Mouse (Mus musculus): ENCODE data around the gene Acad10.
"Not testable (repeated sequence)": the region's sequence is repeated elsewhere in the genome, so short reads cannot be mapped to it uniquely, and the experiment has no call there.

Acad10 gene

DNA sequence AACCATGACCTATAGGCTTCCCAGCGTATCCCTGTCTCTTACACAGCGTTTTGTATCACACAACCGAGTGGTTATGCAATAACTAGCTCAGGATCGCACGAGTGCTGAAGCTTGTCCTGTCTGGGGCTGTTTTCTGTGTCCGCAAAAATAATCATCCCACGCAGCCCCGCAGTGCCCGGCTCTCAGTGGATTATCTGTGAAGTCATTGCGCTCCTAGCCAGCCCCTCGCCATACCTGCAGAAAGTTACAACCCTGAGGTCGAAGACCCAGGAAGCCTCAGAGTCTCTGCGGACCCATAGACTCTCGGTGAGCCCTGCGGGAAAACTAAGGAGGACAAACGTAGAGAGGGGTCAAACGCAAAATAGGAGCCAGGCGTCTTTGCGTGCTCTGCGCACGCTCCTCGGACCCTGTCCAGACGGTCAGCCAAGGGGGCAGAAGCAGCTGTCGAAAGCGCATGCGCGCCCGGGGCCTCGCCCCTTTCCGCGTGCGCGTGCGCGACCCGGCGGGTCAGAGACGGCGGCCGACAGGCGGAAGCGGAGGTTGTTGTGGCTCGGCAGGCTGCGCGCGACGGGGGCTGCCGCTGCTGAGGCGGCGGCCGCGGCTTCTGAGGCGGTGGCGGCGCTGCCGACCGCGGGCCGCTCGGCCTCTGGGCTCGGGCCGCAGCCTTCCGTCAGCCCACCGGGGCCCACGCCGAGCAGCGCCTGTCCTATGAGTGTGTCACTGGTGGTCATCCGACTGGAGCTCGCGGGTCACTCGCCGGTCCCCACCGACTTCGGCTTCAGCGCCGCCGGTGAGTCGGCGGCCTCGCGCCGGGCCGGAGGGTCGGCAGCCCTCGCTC lies at the start of gene Acad10, which contains the start of gene Brap:
Gene Acad10, minus strand, starts transcription at position 456 of the 838 bp plus-strand sequence.
Gene Brap, plus strand, starts transcription at position 505 of the 838 bp plus-strand sequence.
- DNase-seq, result peak; percentile 92 to 95

DNA sequence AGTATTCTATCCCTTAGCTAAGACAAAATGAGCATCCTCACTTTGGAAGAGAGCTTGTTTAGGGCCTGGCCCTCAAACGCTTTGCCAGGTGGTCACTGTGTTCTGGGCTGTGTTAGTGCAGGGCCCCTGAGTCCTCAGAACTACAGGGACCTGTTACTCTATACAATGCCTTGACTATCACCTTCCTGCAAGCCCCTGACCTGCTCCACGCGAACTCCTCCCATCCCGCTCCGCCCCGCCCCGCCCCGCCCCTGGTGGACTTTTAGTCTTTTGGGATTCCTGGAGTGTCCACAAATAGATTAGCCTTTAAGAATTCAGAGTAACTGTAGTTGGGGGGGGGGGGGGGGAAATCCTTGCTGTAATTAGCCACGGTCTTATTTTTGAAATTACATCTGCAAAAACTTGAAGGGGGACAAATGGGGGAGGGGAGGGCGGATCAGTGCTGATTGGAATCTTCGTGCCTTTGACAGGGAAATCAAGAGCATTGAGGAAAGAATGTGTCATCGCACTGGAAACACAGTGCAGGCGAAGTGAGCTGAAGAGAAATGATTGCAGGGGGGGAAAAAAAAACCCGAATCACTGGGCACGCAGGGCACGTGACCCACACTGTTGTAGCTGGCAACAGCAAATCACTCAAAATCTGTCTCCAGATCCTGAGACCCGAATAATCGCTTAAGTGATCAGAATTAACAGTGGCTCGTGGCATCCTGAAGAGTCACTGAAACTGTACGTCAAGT lies 44.4 kb upstream of the Acad10 start:
- DNase-seq, result no peak

DNA sequence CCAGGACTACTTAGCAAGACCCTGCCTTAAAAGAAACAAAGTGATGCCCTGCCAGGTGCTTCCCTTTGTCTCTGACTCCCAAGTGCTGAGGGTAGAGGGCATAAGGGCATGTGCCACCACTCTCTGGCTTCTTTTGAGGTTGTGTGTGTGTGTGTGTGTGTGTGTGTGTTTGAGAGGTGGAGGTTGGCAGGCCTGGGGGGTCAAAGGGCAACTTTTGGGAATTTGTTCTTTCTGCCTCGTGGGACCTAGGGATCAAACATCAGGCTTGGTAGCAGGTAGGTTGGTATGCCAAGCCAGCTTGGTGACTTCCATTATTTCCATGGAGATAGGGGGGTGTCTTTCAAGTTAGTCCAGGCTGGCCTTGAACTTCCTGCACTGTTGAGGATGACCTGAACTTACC lies 43.0 kb upstream of the Acad10 start:
- DNase-seq, result no peak

DNA sequence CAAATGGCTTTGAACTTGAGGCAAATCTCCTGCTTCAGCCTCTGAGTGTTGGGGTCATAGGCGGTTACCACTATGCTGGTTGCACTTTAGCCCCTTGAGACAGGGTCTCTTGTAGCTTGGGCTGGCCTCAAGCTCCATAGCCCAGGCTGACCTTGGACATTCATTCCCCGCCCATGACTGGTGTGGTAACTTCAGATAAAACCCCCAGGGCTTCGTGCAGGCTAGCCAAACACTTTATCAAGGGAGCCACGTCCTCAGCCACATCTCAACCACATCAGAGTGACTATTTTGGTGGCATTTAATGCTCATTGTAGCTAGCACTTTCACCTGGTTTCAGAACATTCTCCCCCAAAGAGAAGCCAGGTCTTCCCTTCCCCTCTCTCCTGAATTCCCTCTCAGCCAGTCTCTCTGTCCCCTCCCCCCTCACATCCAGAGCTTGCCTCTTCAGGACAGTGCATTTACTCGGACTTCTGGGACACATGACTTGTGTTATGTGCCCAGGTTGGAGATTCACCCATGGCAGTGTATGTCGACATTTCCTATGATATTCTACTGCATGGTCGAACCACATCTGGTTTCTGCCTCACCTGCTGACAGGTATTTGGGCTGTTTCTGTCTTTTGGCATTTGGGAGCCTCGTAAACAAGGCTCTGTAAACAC lies 40.9 kb upstream of the Acad10 start:
- no peak for DNase-seq

DNA sequence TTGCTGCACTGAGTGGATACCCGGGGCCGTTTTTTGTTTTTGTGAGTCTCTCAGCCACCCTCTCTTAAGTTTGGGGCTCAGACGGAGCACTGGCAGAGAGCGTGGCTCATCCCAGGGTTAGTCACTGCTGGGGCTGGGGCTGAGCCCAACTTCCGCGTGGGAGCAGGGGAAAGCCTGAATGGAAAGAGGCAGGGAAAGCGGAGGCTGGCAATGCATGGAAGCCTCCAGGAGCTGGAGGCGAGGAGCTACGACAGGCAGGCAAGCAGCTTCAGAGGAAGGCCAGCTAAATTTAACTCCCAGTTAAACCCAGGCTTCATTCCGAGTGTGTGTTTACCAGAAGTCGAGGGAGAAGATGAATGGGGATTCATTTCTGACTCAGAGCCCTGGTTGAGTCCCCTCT lies 40.2 kb upstream of the Acad10 start:
- DNase-seq, result peak in 1 of 2 experiments; percentile 22

DNA sequence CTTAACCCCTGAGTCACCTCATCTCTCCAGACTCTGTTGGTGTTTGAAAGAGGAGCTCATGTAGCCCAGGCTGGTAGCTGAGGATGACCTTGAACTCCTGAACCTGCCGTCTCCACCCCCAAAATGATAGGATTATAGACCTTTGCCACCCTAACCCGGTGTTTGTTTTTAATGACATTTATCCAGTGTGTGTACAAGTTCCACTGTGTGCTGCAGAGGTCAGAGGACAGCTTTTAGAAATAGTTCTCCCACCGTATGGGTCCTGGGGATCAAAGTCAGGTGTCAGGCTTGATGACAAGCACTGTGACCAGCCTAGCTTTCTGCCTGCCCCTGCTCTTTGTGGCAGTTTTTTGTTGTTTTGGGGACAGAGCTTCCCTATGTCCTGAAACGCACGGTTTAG lies 39.6 kb upstream of the Acad10 start:
- DNase-seq, result no peak

DNA sequence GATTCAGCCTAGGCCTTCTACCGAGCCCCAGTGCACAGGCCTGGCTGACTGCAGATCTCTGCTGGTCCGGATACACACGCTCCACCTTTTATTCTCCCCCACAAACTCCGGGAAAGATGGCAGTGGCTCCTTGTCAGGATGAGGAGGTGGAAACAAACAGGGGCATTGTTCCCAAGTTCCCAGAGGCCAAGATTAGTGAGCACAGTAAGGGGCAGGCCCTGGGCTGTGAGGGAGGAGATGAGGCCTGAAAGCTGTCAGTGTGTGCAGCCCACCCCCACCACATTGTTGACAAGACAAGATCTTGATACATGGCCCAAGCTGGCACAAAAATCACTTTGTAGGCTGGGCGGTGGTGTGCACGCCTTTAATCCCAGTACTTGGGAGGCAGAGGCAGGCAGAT lies 36.4 kb upstream of the Acad10 start:
- no peak for DNase-seq

DNA sequence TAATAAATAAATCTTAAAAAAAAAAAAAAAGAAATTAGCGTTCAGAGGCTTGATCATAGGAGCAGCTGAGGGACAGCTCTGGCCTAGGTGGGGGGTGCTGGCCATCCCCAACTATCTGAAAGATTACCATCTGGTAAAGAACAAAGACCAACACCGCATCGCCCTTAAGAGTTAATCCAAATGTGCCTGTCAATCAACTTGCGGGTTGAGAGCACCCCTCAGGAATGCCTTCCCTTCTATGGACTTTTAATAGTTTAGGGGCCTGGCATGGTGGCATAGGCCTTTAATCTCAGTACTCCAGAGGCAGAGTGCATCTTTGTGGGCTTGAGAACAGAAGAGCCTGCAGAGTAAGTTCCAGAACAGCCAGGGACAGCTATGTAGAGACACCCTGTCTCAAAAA lies 32.6 kb upstream of the Acad10 start:
- no peak for DNase-seq

DNA sequence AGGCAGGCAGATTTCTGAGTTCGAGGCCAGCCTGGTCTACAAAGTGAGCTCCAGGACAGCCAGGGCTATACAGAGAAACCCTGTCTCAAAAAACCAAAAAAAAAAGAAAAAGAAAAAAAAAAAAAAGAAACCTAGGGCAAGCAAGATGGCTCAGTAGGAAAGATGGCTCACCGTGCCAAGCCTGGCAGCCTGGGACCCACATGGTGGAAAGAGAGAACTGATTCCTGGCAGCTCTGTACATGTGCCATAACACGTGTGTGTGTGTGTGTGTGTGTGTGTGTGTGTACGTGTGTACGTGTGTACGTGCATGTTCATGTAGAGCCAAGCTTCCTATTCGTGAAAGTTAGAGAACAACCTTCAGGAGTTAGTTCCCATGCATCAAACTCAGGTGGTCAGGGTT lies 31.1 kb upstream of the Acad10 start:
- not testable (repeated sequence) for DNase-seq

DNA sequence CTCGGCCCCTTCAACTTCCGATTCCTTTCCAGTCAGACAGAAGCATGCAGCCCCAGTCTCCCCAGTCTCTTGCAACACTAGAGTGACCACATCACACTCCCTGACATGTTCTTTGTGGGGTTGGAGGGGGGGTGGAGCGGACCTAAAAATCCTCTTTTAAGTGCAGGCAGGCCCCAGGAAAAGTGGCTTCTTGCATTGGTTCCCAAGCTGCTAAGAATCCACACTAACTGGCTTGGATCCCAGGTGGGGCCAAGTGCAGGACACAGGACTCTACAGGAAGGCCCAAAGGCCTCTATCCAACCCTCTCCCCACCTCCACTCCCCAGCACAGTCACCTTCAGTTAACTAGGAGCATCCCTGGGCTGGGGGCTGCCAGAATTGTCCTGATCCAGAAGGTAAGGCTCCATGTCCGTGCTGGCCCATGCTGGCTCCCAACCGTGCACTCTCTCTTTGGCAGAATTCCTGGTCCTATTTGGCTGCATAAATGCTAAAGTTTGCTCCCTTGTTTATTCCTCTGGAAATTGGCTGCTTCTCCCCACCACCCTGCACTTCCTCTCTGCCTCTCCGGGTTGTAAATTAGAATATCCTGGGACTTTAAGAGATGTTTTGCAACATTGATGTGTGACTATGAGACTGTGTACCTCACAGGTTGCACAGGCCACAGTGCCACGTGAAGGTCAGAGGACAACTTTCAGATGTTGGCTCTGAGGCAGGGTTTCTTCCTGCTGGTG lies 30.3 kb upstream of the Acad10 start:
- DNase-seq, result peak; percentile 26 to 38

DNA sequence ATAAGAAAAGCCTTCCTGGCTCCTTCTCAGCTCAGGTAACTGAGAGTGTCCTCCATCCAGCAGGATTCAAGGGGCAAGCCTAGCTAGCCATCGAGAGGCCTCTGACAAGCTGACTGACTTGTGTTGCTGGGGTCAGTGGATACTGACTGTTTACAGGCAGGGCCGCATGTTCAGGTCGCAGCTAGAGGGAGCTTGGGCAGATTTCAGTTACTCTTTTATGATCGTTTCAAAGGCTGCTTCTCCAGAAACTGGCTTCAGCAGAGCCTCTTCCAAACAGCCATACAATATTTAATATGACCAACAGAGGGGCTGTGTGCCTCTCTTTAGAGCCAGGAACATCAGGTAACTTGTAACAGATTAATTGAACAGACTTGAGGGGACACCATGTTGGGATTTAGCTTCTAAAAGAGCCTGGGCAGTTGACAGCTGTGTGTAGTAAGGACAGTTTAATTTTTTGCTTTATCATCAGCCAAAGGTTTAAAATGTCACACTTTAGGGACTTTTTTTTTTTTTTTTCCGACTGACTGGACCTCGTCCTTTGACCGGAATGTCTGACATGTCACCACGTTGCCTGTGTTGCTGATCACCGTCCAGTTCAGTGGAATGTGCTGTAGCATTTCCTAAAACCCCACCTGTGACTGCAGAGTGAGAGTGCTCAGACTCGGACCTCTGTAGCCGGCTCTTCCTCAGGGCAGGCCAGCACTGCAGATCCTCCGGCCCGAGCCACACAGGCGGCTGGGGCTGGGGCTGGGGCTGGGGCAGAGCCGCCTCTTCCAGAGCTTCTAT lies 26.0 kb upstream of the Acad10 start:
- DNase-seq, result no peak

DNA sequence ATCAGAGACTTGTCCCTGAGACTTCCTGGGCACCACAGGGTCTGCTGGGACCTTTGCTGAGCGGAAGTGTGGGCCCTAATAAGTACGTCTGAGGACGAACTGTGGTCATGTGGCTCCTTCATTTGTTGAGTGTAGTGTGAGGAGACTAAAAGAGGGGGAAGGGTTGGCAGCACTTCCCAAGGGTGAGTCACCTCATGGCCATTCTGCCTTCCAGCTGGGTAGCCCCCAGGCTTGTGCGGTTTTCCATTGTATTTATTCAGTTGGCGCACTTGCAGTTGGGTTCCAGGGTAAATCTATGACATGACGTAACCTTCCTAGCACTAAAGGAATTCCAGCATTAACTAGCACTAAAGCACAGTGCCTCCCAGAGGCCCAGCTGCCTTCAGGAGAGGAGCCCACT lies 25.2 kb upstream of the Acad10 start:
- DNase-seq, result peak; percentile 11 to 22

DNA sequence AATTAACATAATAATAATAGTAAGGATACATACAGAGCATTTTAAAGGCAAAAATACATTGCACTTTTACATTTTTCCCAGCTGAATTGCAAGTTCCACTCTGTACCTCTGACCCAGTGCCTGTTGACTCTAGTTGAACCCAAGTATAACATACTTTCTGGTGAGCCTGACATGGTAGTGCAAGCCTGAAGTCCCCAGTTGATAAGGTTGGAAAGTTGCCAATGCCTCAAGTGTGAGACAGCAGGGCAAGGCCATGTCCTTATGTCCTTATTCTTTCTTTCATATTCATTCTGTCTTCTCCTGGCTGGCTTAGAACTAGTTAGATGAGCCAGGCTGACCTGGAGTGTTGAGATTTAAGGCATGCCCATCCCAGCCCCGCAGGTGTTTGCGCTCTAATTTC lies 21.9 kb upstream of the Acad10 start:
- DNase-seq, result no peak

DNA sequence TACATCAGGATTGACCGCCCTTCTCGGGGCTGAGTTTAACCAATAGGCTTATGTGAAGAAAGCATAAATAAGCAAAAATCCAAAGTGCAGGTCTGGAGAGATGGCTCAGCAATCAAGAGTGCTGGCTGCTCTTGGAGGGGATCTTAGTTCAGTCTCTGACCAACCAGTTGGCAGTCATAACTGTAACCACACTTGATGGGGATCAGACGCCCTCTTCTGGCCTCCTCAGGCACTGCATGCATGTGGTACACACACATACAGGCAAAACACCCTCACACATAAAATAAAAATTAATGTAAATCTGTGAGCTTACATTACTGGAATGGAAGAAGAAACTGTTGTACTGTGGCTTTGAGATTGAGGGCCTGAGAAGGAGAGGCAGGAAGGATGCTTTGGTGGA lies 10.1 kb upstream of the Acad10 start:
- DNase-seq, result no peak

DNA sequence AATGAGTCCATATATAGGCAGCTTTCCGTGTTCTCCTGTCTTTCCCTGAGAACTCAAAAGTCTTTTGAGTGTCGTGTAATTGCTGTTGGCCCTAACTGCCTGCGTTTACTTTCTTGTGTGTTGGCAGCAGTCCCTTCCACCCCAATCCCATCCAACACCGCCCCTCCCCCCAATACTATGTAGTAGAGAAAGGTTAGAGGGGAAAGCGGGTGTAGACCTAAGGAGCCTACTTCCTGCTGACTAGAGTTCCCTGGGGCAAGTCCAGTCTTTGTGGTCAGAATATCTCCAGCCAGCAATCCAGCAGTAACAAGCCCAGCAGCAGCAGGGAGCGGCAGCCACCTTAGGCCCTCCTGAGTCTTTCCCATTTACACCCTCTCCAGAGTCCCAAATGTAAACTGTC lies 8.1 kb upstream of the Acad10 start:
- peak; percentile 23 to 55 for DNase-seq

DNA sequence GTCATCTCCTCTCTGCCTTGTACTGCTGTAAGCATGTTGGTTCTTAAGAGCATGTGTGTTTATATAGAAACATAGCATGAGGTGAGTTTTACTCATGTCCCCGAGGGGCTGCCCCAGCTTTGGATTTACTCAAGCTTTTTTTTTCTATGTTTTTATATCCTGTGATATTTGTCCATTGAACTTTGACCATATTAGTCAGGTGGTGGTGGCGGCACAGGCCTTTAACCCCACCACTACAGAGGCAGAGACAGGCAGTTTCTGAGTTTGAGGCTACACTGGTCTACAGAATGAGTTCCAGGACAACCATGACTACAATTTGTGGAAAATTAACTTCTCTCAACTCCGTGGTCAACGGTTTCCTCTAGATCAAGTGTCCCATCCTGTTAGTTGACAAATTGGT lies 6.8 kb upstream of the Acad10 start:
- DNase-seq, result no peak

DNA sequence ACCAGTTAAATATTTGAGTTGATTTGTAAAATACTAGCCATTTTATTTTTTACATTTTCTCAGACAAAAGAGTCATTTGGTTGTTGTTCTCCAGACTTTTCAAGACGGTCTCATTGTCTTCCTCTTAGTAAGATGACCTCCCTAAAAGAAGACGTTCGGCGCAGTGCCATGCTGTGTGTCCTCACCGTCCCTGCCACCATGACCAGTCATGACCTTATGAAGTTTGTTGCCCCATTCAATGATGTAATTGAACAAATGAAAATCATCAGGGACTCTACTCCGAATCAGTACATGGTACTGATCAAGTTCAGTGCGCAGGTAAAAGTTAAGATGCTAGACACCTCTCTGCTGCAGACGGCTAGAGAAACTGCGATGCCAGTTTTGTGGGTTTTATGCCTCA lies 4.7 kb upstream of the Acad10 start:
- no peak for DNase-seq

DNA sequence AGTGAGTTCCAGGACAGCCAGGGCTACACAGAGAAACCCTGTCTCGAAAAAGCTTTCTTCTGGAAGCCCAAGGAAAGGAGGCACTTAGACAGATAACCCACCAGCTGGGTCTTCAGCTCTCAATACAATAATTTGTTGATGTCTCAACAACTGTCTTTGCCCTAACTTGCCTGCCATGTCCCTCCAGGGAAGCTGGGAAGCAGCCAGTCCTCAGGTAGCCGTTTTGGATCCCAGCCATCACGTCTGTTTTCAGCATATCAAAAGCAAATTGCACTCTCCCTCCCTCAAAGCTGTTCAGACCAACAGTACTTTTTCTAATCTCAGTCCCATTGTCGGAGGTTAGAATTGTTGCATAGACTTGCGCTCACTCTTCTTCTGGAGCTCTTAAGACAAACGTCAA lies 3.8 kb upstream of the Acad10 start:
- no peak for DNase-seq

DNA sequence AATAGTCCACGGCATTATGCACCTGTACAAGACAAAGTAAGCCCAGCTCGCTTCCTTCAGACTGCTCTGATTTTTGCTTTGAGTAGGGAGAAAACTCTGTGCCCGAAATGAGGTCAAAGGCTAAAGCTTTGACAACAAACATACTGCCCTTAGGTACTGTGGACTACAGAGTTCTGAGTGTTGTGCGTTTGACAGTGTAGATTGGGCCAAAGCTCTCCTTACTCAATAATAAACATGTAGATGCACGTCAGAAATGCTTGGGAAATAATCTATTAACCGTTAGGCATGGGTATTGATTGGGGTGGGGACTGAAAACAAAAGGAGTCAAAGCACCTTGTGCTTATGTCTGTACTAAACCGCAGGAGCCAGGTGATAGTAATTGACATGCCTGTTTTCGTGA lies 3.1 kb upstream of the Acad10 start:
- DNase-seq, result no peak

DNA sequence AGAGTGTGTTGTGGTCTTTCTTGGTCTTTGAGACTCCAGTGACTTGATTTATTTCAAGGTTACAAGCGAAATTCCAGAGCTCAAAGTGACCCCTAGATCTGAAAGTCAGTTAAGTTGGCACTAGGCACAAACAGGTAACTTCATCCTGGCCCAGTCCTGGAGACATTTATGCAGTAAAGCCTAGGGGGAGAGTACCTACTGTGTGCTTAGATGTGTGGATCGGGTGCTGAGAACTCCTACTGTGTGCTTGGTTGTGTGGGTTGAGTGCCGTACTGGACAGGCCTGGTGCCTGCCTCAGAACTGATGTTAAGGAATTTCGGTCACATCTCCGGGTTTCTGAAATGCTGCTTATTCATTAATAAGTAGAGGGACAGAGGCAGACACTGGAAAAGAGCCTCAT lies 1.2 kb upstream of the Acad10 start:
- no peak for DNase-seq

DNA sequence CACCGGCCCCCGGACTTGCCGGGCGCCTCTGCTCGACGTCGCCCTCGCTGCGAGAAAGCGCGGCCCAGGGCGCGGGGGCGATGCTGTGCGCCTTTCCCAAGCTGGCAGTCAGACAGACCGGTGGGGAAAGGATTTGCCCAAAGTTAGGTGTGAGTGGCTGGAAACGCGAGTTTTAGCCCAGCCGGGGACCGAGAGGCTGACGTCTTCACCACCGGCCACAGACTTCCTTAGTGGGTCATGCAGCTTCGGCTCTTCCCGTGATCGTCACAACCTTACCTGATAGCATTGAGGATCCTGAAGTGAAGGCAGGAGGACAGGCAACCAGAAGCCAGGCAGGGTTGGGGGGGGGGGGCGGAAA lies 562 bp upstream of the Acad10 start:
- peak in 1 of 2 experiments; percentile 17 for DNase-seq

DNA sequence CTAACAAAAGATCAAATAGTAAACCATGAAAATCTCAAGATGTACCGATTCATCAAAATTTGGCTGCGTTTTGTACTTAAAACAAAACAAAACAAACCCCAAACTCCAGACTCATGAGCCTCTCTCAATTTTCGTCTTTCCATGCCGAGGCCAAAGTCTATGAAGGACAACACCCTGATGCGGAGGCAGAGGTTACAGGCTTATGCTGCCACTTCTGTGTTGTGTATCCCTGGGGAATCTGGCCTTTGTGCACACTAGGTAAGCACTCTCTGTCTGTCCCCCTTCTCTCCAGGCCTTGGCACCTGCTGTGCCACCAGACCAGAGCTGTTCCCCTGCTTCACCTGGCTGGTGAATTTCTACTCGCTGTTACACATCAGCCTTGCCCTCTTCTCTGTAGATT lies 2.7 kb downstream of the Acad10 start:
- DNase-seq, result not testable (repeated sequence)

Measured in lung, adult 18-20 months (tissue).